Mouse (Mus musculus): ENCODE measurements around the gene Wfdc1. TPM values are rescaled to one million over a fixed set of nuclear protein-coding genes. Genes with fewer than 3 reads are reported as not detected.

Gene Wfdc1
- polyA plus RNA-seq, 1 experiment from 2014 or later, result not detected

DNA sequence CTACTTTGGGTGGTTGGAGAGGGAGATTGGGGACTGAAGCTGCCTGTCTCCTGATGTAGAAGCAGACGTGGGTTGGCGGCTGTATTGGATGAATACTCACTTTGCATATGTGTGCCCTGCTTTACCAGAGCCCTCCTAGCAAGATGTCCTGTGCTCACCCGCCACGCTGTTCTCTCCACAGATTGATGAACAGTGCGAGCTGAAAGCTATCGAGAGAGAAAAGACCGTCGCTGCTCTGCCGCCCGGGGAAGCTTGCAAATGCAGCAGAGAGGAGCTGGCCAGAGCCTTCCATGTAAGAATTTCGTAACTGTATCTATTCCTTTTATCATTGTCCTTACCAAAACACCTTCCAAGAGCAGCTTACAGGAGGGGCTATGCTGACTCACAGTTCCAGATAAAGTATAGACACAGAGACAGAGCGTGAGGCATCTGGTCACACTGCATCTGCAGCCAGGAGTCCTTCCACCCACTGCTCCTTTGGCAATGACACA lies 52.9 kb downstream of the Wfdc1 start:
- Histone ChIP-seq H3K79me2 (ENCODE audit: inconsistent target) (no peaks in the 10 kb centered on the region), H3K4me3 (ENCODE audit: inconsistent target) (no peak overlapping the region), H3K36me3 (ENCODE audit: inconsistent target) (no peaks in the 10 kb centered on the region), H3K27ac (no peak overlapping the region)
- 85% methylated on average over 12 of the region's 12 CpGs for WGBS (ENCODE audit: missing documents)

- no peak overlapping the region for H3K4me3 ChIP-seq (ENCODE audit: inconsistent target)
- H3K27ac ChIP-seq, result no peak overlapping the region
- WGBS (ENCODE audit: missing documents), result 87% methylated on average over 6 of the region's 6 CpGs
- H3K36me3 ChIP-seq (ENCODE audit: inconsistent target), result no peaks in the 10 kb centered on the region
- H3K79me2 ChIP-seq (ENCODE audit: inconsistent target), result no peaks in the 10 kb centered on the region
Observed at GRCm38 (mm10) chr8:119722348-119722747, 56.2 kb downstream of the Wfdc1 start.

DNA sequence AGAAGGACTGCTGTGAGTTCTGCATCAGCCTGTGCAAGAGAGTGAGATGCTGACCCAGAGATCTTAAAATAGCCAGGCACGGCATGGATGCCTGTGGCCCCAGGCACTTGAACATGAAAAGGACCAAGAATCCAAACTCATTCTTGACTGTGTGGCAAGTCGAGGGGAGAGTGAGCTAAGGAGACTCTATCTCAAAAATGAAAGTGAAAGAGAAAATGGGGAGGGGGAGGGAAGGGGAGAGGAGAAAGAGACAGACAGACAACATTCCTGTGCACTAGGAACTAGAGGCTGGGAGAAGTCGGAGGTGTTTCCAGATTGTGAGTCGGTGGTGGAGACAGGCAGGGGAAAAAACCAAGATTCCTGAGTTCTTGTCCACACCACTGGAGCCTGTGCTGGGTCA lies 57.5 kb downstream of the Wfdc1 start:
- 55% methylated on average over 4 of the region's 4 CpGs for WGBS (ENCODE audit: missing documents)
- Histone ChIP-seq H3K36me3 (ENCODE audit: inconsistent target) (no peaks in the 10 kb centered on the region), H3K79me2 (ENCODE audit: inconsistent target) (no peaks in the 10 kb centered on the region), H3K27ac (no peak overlapping the region), H3K4me3 (ENCODE audit: inconsistent target) (no peak overlapping the region)

DNA sequence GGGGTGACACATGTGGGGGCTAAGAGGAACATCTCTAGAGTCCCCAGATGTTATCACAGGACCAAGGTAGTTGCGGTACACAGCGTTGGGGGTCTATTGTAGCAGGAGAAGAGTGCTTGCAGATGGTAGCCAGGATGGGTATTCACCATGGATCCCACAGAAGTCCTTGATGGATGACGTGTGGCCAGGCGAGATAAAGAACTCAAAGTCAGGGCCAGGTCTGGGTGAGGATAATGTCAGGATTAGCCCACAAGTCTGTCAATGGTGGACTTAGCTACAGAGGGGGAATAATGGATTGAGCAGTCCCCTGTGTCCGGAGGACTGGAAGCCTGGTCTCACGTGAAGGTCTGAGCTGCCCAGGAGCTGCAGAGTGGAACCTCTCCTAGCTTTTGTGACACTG lies 58.4 kb downstream of the Wfdc1 start:
- WGBS (ENCODE audit: missing documents), result 91% methylated on average over 6 of the region's 6 CpGs
- Histone ChIP-seq H3K4me3 (ENCODE audit: inconsistent target) (no peak overlapping the region), H3K36me3 (ENCODE audit: inconsistent target) (no peaks in the 10 kb centered on the region), H3K79me2 (ENCODE audit: inconsistent target) (no peaks in the 10 kb centered on the region), H3K27ac (no peak overlapping the region)

GRCm38 (mm10) chr8:119727093-119727492 lies 60.9 kb downstream of the Wfdc1 start:
- H3K79me2 ChIP-seq (ENCODE audit: inconsistent target), result no peaks in the 10 kb centered on the region
- WGBS (ENCODE audit: missing documents), result 91% methylated on average over 8 of the region's 8 CpGs

GRCm38 (mm10) chr8:119728351-119728895 lies 62.3 kb downstream of the Wfdc1 start:
- no peaks in the 10 kb centered on the region for H3K36me3 ChIP-seq (ENCODE audit: inconsistent target)
- 89% methylated on average over 8 of the region's 8 CpGs for WGBS (ENCODE audit: missing documents)
- no peak overlapping the region for H3K4me3 ChIP-seq (ENCODE audit: inconsistent target)

More at GRCm38 (mm10) chr8:119727093-119727492, 60.9 kb downstream of the Wfdc1 start:
- H3K36me3 ChIP-seq (ENCODE audit: inconsistent target), result no peaks in the 10 kb centered on the region
- no peak overlapping the region for H3K27ac ChIP-seq
- no peak overlapping the region for H3K4me3 ChIP-seq (ENCODE audit: inconsistent target)

DNA sequence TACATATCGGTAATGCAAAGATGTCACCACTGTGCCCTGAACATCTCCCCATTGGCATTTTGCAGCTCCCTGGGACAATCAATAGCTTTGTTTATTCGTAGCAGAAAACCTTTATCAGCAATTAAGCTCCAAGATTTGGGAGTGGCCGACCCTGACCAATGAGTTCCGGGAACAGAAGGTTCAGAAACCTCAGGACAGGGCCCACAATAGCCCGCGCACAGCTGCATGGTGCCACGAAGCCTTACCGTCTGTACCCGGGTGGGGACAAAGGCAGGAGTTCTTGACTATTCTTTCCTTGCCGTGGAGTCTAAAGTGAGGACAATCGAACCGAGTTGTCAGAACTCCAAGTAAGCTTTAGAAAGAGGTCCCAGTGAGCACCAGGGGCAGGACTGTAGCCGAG lies 65.9 kb downstream of the Wfdc1 start:
- 88% methylated on average over 12 of the region's 13 CpGs for WGBS (ENCODE audit: missing documents)
- no peak overlapping the region for H3K4me3 ChIP-seq (ENCODE audit: inconsistent target)
- no peaks in the 10 kb centered on the region for H3K36me3 ChIP-seq (ENCODE audit: inconsistent target)
- H3K79me2 ChIP-seq (ENCODE audit: inconsistent target), result no peaks in the 10 kb centered on the region
- no peak overlapping the region for H3K27ac ChIP-seq

More at GRCm38 (mm10) chr8:119728351-119728895, 62.3 kb downstream of the Wfdc1 start:
- H3K27ac ChIP-seq, result no peak overlapping the region
- no peaks in the 10 kb centered on the region for H3K79me2 ChIP-seq (ENCODE audit: inconsistent target)

DNA sequence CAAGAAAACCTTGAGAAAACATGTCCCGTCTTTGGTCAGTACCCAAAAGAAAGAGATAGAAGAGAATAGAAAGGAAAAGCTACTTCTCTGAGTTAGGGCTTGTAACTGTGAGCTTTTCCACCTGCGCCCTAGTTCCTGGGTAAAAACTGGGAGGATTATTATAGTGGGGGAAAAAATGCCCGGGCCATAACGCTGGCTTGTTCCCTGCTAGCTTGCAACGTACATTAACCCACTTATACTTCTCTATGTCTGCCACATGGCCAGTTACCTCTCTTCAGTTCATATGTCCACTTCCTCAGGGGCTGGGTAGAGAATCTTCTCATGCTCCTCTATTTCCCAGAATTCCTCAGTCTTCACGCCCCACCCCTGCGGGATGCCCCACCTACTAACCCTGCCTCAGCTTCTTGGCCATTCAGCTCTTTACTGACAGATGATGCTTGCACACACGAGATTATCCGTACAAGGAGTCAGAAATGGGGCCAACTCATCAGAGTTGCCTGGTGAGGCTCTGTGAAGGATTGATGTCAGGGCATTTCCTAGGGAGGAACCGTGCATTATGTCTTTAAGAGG lies 70.3 kb downstream of the Wfdc1 start:
- H3K4me3 ChIP-seq (ENCODE audit: inconsistent target), result no peak overlapping the region
- WGBS (ENCODE audit: missing documents), result 88% methylated on average over 10 of the region's 10 CpGs
- H3K27ac ChIP-seq, result no peak overlapping the region
- H3K36me3 ChIP-seq (ENCODE audit: inconsistent target), result no peaks in the 10 kb centered on the region
- no peaks in the 10 kb centered on the region for H3K79me2 ChIP-seq (ENCODE audit: inconsistent target)

DNA sequence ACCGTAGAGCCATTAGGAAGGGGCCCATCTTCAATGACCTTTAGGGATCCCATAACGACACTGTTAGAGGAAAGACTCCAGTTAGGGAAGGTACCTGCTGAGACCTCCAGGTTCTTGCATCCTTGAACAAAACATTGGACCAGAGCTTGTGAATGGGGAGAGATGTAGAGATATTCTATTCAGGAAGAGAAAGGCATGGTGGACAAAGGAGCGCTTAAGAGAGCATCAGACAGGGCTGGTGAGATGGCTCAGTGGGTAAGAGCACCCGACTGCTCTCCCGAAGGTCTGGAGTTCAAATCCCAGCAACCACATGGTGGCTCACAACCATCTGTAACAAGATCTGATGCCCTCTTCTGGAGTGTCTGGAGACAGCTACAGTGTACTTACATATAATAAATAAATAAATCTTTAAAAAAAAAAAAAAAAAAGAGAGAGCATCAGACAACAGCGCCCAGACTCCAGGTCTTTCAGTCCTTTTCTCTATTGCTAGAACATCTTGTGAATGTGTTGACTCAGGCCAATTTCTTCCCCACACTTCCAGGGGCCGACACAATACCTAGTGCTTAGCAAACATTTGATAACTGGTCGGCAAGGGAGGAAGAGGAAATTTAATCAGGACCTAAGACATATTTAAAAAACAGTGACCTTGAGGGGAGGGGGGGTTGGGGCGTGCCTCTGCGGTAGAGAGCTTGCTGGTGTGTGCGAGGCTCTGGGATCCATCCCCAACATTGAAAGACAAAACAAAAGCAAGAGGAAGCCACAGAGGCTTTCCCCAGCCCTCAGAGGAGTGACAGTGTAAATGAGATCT lies 71.1 kb downstream of the Wfdc1 start:
- WGBS (ENCODE audit: missing documents), result 59% methylated on average over 7 of the region's 11 CpGs
- Histone ChIP-seq H3K4me3 (ENCODE audit: inconsistent target) (no peak overlapping the region), H3K79me2 (ENCODE audit: inconsistent target) (no peaks in the 10 kb centered on the region), H3K36me3 (ENCODE audit: inconsistent target) (no peaks in the 10 kb centered on the region), H3K27ac (no peak overlapping the region)

Other genes with a start within 250 kb of the Wfdc1 start
- 17.6 to 31.1 TPM (median 18.4 TPM) in 3 replicates for gene Osgin1, start 232.2 kb upstream of the Wfdc1 start, polyA plus RNA-seq (2018)
- not detected in 3 replicates for gene Necab2, start 219.6 kb upstream of the Wfdc1 start, polyA plus RNA-seq (2018)
- gene Slc38a8, start 164.7 kb upstream of the Wfdc1 start, polyA plus RNA-seq (2018), result not detected in 3 replicates
- gene Mbtps1, start 107.6 kb upstream of the Wfdc1 start, polyA plus RNA-seq (2018), result 27.0 to 33.7 TPM (median 28.9 TPM) in 3 replicates
- gene Hsdl1, start 91.2 kb upstream of the Wfdc1 start, polyA plus RNA-seq (2018), result 22.6 to 36.4 TPM (median 30.2 TPM) in 3 replicates
- gene Dnaaf1, start 91.1 kb upstream of the Wfdc1 start, polyA plus RNA-seq (2018), result not detected in 3 replicates
- gene Taf1c, start 61.1 kb upstream of the Wfdc1 start, polyA plus RNA-seq (2018), result 2.5 to 6.5 TPM (median 6.3 TPM) in 3 replicates
- not detected in 3 replicates for gene Adad2, start 53.6 kb upstream of the Wfdc1 start, polyA plus RNA-seq (2018)
- gene Kcng4, start 30.7 kb upstream of the Wfdc1 start, polyA plus RNA-seq (2018), result not detected in 3 replicates
- gene Atp2c2, start 33.6 kb downstream of the Wfdc1 start, polyA plus RNA-seq (2018), result not detected in 3 replicates
- gene Tldc1, start 112.1 kb downstream of the Wfdc1 start, polyA plus RNA-seq (2018), result 9.6 to 10.4 TPM (median 10.1 TPM) in 3 replicates
- gene Cotl1, start 174.2 kb downstream of the Wfdc1 start, polyA plus RNA-seq (2018), result 407 to 941 TPM (median 598 TPM) in 3 replicates
- gene Klhl36, start 195.9 kb downstream of the Wfdc1 start, polyA plus RNA-seq (2018), result 2.8 to 6.7 TPM (median 5.1 TPM) in 3 replicates
- gene Usp10, start 244.0 kb downstream of the Wfdc1 start, polyA plus RNA-seq (2018), result 21.1 to 45.0 TPM (median 40.8 TPM) in 3 replicates
- gene Gm20388, start 244.5 kb downstream of the Wfdc1 start, polyA plus RNA-seq (2018), result 24.2 to 47.1 TPM (median 38.5 TPM) in 3 replicates

Measured in macrophage (primary cell).